Mouse (Mus musculus) lung, postnatal 10 days (tissue): ENCODE results near the gene P2rx5.

Experiments used
- DNase-seq: peaks from one replicate; pipeline ENCODE4 v3.0.0; 2021

Gene P2rx5

DNA sequence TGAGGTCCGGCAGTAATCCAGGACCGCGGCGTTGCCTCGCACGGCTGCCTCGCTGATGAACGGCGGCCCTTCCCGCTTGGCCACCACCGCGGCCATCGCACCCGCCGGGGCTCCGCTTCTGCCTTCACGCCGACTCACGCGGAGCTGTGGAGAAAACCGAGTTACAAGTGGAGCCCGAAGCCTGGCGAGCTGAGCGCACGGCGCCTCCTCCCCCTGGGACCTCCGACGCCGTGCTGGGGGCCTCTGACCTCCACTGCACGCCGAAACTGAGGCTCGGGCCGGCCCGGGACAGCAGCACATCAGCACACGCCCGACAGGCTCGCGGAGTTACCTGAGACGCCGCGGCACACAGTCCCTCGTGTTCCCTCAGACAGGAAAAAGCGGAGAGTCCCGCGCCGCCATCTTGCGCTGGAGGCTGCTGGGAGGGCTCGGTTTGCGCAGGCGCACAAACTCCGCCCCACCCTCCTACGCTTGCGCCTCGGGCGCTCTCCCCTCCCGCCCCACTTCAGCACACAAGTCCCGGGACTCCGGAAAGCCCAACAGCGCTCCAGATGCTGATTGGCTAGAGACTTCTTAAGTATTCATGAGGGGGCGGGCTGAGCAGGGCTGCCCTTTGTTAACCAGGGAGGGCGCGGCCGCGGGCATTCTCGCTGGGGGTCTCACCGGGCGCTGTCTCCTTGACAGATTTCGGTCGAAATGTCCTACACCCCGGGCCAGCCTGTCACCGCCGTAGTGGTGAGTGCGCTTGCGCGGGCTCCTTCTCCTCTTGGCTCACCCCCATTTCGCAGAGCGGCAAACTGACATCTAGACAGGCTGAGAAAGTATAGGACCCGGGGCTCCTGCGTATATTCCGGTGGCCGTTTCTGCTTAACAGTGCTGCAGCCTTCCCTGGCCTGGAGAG, 16.6 kb downstream of the P2rx5 start, which contains the start of the genes Emc6 and Tax1bp3:
Gene Emc6 (minus strand): TSS at position 430 of the 901 bp plus-strand sequence.
Gene Tax1bp3 (plus strand): TSS at position 476 of the 901 bp plus-strand sequence.
- DNase-seq, result peak; percentile 98

DNA sequence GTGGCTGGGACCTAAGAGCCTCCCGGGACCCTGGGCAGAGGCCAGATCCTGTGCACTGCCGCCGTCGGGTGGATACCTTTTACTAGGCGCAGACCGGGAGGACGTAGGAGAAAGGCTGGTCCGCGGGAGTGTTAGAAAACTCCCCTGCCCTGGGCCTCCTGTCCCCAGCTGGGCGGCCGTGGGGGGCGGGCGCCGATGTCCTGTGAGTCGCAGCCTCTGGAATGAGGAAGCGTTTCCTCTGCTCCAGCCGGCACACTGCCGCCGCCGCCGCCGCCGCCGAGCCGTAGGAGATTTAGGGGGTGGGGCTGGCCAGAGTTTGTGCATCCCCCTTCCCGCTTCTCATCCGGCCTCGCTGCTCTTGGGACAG, 17.3 kb downstream of the P2rx5 start:
- DNase-seq, result peak; percentile 94

GRCm38 (mm10) chr11:73177895-73178294, 17.7 kb downstream of the P2rx5 start:
- no peak for DNase-seq

- DNase-seq, result no peak
Measured at GRCm38 (mm10) chr11:73185872-73186615, 25.8 kb downstream of the P2rx5 start.

- no peak for DNase-seq
Measured at GRCm38 (mm10) chr11:73187231-73187630, 27.0 kb downstream of the P2rx5 start.

GRCm38 (mm10) chr11:73193047-73193446, 32.8 kb downstream of the P2rx5 start:
- no peak for DNase-seq

GRCm38 (mm10) chr11:73194444-73194843, 34.2 kb downstream of the P2rx5 start:
- DNase-seq, result no peak

GRCm38 (mm10) chr11:73198190-73198589, 38.0 kb downstream of the P2rx5 start:
- no peak for DNase-seq

DNA sequence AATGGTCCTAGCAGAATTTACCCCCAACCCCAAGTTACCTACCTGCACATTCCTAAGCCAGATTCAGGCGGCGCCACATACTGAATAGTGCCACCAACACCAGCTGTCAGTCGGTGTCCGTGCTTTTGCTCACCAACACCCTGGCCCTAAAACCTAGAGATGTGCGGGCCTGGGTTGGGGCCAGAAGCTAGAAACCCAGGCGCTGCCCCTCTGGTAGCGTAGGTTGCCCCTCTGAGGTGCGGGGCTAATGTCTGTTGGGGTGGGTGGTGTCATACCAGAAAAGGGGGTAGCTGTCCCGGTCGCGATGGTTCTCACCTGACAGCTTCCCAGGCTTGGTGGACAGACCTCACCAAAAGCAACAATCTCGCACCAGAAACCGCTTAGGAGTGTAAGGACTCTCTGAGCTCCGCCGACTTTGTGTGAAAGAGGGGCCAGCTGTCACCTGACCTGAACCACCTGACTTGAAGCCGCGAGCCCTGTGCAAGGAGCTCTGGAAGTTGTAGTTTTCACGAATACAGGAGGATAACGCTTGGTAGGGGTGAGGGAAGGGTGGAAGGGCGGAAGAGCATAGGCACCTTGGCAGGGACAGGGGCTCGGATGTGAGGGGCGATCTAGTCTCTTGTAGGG, 38.5 kb downstream of the P2rx5 start, which contains the start of gene Ctns:
Gene Ctns (minus strand): TSS at position 440 of the 627 bp plus-strand sequence.
- peak; percentile 89 for DNase-seq

- DNase-seq, result peak; percentile 98
Measured at GRCm38 (mm10) chr11:73199230-73199712, 39.0 kb downstream of the P2rx5 start, which contains the start of gene Shpk. Gene Shpk (plus strand): TSS chr11:73199460.

GRCm38 (mm10) chr11:73199879-73200278, 39.7 kb downstream of the P2rx5 start:
- DNase-seq, result no peak

GRCm38 (mm10) chr11:73201021-73201420, 40.8 kb downstream of the P2rx5 start:
- DNase-seq, result peak; percentile 30

DNA sequence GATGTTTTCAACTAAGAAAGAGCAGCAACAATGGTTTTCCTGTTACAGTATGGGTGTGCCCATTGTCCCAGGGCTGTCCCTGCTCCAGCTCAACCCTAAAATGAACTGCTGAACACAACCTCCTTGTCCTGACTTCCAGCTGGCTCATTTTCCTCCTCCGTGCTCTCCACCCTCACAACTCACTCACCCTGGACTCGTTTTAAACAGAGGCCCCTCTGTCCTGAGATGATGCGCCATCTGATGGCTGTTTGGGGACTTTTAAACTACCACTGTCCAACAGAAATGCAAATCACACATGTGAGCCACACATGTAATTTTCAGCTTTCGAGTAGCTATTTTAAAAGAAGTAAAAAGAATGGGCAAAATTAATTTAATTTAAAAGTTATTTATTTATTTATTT, 41.4 kb downstream of the P2rx5 start:
- DNase-seq, result peak; percentile 38

DNA sequence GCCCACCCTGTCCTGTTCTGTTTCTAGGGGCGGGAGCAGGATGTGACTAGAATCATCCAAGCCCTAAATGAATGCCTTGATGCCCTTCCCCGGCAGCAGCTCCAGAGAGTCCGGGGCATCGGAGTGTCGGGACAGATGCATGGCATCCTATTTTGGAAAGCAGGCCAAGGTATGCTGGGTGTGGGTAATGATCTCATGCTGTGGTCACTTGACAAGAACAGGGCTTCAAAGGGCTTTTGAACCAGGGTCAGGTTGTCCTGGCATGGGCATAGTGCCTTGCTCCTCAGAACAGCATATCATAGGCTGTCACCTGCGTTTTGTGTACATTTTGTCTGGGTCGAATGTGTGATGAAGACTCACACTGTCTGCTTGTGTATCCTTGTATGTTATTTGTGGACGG, 43.7 kb downstream of the P2rx5 start:
- DNase-seq, result no peak

DNA sequence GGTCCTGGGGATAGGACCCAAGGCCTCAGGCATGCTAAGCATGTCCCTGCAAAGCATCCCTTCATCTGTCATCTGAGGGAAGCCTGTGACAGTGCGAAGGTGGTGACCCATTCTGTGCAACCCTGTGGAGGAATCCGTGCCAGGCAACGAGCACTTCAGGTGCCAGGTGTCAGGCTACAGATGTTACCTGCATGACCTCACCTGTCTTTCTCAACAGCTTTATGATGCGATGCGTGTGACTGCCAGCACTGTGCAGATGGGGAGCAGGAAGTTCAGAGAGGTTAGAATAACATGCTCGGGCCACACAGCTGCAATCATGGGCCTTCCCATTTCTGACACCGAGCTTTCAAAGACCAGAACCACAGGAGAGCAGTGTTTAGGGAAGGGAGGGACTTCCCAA, 45.0 kb downstream of the P2rx5 start:
- no peak for DNase-seq

DNA sequence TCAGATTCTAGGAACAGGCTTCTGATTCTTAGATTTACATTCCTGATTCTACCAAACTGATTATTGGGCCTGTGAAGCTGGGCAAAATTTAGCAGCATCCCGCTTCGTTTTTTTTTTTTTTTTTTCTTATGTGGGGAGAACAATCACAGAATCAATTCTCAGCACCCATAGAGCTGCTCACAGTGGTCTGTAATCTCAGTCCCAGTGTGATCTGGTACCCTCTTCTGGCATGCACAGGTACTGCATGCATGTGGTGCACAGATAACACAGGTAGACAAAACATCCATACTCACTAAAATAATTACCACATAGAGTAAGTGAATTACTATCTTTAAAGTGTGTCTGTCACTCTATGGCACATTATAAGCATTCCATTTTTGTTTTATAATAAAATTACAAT, 47.4 kb downstream of the P2rx5 start:
- DNase-seq, result no peak

DNA sequence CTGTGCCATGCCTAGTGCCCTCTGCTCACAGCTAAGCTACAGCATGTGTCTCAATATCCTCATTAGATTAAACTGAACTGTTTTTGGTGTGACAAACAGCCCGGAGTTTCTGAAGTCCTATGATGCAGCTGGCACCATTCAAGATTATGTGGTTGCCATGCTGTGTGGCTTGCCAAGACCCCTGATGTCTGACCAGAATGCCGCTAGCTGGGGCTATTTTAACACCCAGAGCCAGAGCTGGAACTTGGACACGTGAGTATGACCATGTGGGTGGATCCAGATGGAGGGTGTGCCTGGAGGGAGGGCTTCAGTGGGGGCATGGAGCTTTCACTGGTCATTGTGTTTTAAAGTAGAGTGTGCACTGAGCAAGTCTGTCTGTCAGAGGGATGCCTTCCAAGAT, 53.7 kb downstream of the P2rx5 start:
- no peak for DNase-seq

DNA sequence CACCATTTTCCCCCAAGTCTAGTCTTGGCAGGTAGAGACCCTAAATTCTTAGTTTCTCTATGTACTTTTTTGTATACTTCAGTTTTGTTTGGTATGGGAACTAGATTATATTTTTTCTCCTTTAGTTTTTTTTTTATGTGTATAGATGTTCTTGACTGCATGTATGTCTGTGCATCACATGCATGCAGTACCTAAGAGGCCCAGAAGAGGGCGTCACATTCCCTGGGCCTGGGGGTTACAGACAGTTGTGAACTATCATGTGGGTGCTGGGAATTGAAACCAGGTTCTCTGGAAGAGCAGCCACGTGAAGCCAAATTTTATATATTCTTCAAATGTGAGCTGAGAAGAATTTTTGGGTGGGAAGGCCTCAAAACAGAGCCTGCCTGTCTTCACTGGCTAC, 59.5 kb downstream of the P2rx5 start:
- DNase-seq, result no peak

- DNase-seq, result no peak
Measured at GRCm38 (mm10) chr11:73220651-73221050, 60.4 kb downstream of the P2rx5 start.
